Mouse (Mus musculus) liver, embryonic 14 days (tissue): ENCODE measurements around the gene Chaf1a. TPM values are rescaled to one million over a fixed set of nuclear protein-coding genes. Genes with fewer than 3 reads are reported as not detected.

Experiments used
- polyA plus RNA-seq: library from polyadenylated mRNA; depleted of rRNA; stranded (reverse); fragments of >200 nt; gene quantifications from 2 replicates; pipeline ENCODE4 v1.2.3, GENCODE M21; 2012; rRNA removed

Gene Chaf1a
- 16.0 and 18.2 TPM in 2 replicates for polyA plus RNA-seq

DNA sequence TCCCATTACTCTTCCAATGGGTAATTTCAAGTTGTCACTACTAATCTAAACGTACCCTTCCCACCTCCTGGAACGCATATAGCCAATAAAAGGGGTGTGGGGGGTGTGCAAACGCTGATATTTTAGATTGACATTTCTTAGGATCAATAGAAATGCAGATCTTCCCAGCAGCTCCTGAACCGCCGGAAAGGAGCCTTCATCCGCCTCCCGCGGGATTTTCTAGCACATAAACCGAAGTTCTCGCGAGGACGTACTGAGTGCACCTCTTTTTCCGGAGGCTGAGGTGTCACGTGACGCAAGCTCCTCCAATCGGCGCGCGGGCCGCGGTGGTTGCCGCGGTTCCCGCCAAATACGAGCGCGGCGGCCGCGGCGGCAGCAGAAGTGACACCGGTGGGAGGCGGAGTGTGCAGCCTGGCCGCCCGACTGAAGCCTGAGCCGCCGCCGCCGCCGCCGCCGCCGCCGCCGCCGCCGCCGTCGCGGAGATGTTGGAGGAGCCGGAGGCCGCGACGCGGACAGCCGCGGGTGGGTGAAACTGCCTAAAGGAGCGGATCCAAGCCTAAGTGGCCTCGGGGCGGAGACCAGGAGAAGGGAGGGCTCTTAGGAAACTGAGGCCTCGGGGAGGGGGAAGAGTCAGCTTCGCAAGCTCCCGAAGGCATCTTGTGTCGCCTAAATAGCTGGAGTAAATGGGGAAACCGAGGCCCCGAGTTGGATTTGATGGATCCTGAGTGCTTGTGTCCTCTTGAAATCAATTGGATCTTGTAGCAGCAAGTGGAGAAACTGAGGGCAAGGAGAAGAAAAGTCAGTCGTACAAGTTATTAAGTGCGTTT is at the start of gene Chaf1a:
Gene Chaf1a (plus strand): TSS at position 410 of the 827 bp plus-strand sequence.

DNA sequence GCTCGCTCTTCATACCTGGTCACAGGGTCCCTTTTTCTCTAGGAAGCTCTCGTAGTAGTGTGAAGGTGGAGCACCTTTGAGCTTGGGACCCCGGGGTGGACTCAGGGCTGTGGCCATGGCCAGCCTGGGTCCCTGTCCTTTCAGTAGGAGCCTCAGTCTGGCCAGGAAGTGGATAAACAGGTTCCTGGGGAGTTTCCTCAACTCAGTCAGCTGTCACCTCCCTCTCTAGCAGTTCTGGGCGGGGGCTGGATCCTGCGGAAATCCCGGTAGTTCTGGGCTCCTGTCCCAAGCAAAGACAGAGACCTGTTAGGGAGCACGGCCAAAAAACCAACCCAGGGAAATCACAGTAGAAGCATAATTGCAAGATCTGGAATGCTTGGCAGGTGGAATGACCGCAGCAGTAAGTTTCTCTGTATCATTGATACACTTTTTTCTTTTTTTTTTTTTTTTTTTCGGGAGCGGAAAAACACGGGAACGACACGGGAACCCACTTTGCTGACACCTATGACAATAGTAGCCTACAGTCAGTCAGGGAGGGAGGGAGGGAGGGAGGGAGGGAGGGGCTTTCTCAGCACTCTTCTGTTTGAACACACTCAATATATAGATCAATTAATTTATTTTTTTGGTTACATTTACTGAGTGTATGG is 34.7 kb upstream of the Chaf1a start, which contains the start of the genes Stap2 and Mpnd:
Gene Stap2 (minus strand): TSS at position 170 of the 647 bp plus-strand sequence.
Gene Mpnd (plus strand): TSS at position 297 of the 647 bp plus-strand sequence.

GRCm38 (mm10) chr17:56036176-56036900 is 3.9 kb upstream of the Chaf1a start, which contains the start of gene Sh3gl1:
Gene Sh3gl1 (minus strand): TSS chr17:56036635.

GRCm38 (mm10) chr17:56074827-56075208 is 34.6 kb downstream of the Chaf1a start, which contains the start of gene Ubxn6:
Gene Ubxn6 (minus strand): TSS chr17:56075028.

GRCm38 (mm10) chr17:56078880-56079795 is 38.9 kb downstream of the Chaf1a start, which contains the start of gene Hdgfl2:
Gene Hdgfl2 (plus strand): TSS chr17:56079634.

GRCm38 (mm10) chr17:56109219-56110051 is 69.2 kb downstream of the Chaf1a start, which contains the start of gene Plin4:
Gene Plin4 (minus strand): TSS chr17:56109803.

DNA sequence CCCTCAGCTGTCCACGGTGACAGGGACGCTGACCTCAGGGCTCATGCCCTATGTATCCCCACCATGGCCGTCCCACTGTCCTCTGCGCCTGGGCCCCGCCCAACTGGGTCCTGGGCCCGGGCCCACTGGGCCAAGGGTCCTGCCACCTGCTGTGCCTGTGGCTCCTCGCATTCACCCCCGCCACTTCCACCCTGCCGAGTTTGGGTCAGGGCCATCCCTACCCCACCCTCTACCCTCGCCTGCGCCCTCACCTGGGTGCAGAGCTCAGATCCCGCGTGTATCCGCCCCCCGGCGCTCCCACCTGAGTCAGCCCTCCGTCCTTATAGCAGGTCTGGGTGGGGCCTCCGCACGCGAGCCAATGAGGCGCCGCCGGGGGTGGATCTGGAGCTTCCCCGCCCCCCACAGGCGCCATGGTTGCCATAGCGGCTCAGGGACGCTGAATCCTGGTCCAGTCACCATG is 77.0 kb downstream of the Chaf1a start, which contains the start of gene Plin5:
Gene Plin5 (minus strand): TSS at position 346 of the 460 bp plus-strand sequence.

GRCm38 (mm10) chr17:56121826-56122225 is 81.6 kb downstream of the Chaf1a start, which contains the start of gene Lrg1:
Gene Lrg1 (minus strand): TSS chr17:56122001.

Other genes starting within 250 kb of the Chaf1a start
- 0.84 and 0.92 TPM in 2 replicates for gene Zfp119a, start 161.5 kb upstream of the Chaf1a start, polyA plus RNA-seq
- gene Zfp959, start 148.3 kb upstream of the Chaf1a start, polyA plus RNA-seq, result 3.6 TPM in 2 replicates
- gene Zfp119b, start 90.9 kb upstream of the Chaf1a start, polyA plus RNA-seq, result 1.0 and 1.1 TPM in 2 replicates
- 3.0 and 4.2 TPM in 2 replicates for gene Ebi3, start 87.8 kb upstream of the Chaf1a start, polyA plus RNA-seq
- gene Yju2, start 81.3 kb upstream of the Chaf1a start, polyA plus RNA-seq, result 5.0 and 5.9 TPM in 2 replicates
- gene Shd, start 70.0 kb upstream of the Chaf1a start, polyA plus RNA-seq, result 0.23 and 0.38 TPM in 2 replicates
- gene Fsd1, start 53.9 kb upstream of the Chaf1a start, polyA plus RNA-seq, result 0.08 and 0.25 TPM in 2 replicates
- 1.9 and 2.0 TPM in 2 replicates for gene Stap2, start 34.9 kb upstream of the Chaf1a start, polyA plus RNA-seq
- 14.0 and 16.4 TPM in 2 replicates for gene Mpnd, start 34.7 kb upstream of the Chaf1a start, polyA plus RNA-seq
- gene Sh3gl1, start 3.8 kb upstream of the Chaf1a start, polyA plus RNA-seq, result 25.3 and 29.6 TPM in 2 replicates
- gene Ubxn6, start 34.6 kb downstream of the Chaf1a start, polyA plus RNA-seq, result 7.6 and 8.7 TPM in 2 replicates
- 30.2 and 32.2 TPM in 2 replicates for gene Hdgfl2, start 39.2 kb downstream of the Chaf1a start, polyA plus RNA-seq
- 0.02 TPM in 2 replicates for gene Plin4, start 69.4 kb downstream of the Chaf1a start, polyA plus RNA-seq
- gene Plin5, start 77.2 kb downstream of the Chaf1a start, polyA plus RNA-seq, result 0.15 and 0.16 TPM in 2 replicates
- 0.17 and 0.18 TPM in 2 replicates for gene Lrg1, start 81.6 kb downstream of the Chaf1a start, polyA plus RNA-seq
- gene Sema6b, start 99.9 kb downstream of the Chaf1a start, polyA plus RNA-seq, result 0.93 and 0.95 TPM in 2 replicates
- gene Tnfaip8l1, start 122.0 kb downstream of the Chaf1a start, polyA plus RNA-seq, result 1.4 and 1.7 TPM in 2 replicates
- 38.1 and 40.3 TPM in 2 replicates for gene Mydgf, start 143.5 kb downstream of the Chaf1a start, polyA plus RNA-seq
- gene Dpp9, start 178.5 kb downstream of the Chaf1a start, polyA plus RNA-seq, result 12.9 and 15.0 TPM in 2 replicates
- 4.8 and 5.7 TPM in 2 replicates for gene Fem1a, start 216.4 kb downstream of the Chaf1a start, polyA plus RNA-seq
- gene Ticam1, start 236.3 kb downstream of the Chaf1a start, polyA plus RNA-seq, result 4.4 and 4.8 TPM in 2 replicates